Mouse (Mus musculus) lung, adult 2 months (tissue): ENCODE measurements around the gene Hk2.

Experiments
- CTCF ChIP-seq: fragments of 200-500 bp; IDR thresholded peaks from 2 replicates; pipeline ENCODE4 v1.5.1; 2011; ENCODE audit warnings: mild to moderate bottlenecking, low read length, control low read depth; ENCODE audit not compliant: insufficient read depth
- POLR2A ChIP-seq: fragments of 200-500 bp; IDR thresholded peaks from 2 replicates; pipeline ENCODE4 v1.6.1; 2011; ENCODE audit warnings: low read depth, mild to moderate bottlenecking, control low read depth, low read length, borderline replicate concordance; ENCODE audit errors: extremely low read depth

DNA sequence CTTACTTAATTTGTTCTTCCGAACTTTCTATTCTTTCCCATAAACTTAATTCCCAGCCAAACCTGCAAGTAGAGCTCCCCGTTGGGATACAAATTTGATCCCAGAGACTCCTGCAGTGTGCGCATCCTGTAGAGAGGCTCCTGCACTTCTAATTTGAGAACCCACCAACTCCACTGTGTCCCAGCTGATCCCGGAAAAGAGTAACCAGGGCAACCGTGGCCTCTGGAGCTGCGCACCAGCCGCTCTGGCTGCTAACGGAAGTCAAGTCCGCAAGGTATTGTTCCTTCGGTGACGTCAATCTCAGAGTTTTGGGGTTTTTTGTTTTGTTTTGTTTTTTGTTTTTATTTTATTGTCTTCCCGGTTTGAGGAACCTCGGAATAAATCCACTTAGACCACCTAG lies 79.6 kb downstream of the Hk2 start:
- TF ChIP-seq POLR2A (no peak), CTCF (no peak)
